Mouse (Mus musculus) cerebellum, adult 2 months (tissue): Measurements from ENCODE around the gene Upp2.

Experiments
- CTCF ChIP-seq: fragments of 200-500 bp; IDR thresholded peaks from 2 replicates; pipeline ENCODE4 v1.5.1; 2011; ENCODE audit warnings: low read depth, mild to moderate bottlenecking, control low read depth, low read length, moderate library complexity, borderline replicate concordance; ENCODE audit not compliant: insufficient read depth
- POLR2A ChIP-seq: fragments of 200-500 bp; IDR thresholded peaks from 2 replicates; pipeline ENCODE4 v1.6.1; 2011; ENCODE audit warnings: low read length, control low read depth, borderline replicate concordance; ENCODE audit not compliant: insufficient read depth

- TF ChIP-seq CTCF: no peak
- TF ChIP-seq POLR2A: no peak
Observed at GRCm38 (mm10) chr2:58787360-58787759, 220.3 kb downstream of the Upp2 start.
